Mouse (Mus musculus): ENCODE measurements at regions not wholly inside any gene's neighbourhood (a gene's known extent, or its start where the extent isn't known, plus 50 kb on each side); places are given as distances from the start of the nearest gene placed in this dataset.
"Not testable (repeated sequence)": the region's sequence is repeated elsewhere in the genome, so short reads cannot be mapped to it uniquely, and the experiment has no call there.

DNA sequence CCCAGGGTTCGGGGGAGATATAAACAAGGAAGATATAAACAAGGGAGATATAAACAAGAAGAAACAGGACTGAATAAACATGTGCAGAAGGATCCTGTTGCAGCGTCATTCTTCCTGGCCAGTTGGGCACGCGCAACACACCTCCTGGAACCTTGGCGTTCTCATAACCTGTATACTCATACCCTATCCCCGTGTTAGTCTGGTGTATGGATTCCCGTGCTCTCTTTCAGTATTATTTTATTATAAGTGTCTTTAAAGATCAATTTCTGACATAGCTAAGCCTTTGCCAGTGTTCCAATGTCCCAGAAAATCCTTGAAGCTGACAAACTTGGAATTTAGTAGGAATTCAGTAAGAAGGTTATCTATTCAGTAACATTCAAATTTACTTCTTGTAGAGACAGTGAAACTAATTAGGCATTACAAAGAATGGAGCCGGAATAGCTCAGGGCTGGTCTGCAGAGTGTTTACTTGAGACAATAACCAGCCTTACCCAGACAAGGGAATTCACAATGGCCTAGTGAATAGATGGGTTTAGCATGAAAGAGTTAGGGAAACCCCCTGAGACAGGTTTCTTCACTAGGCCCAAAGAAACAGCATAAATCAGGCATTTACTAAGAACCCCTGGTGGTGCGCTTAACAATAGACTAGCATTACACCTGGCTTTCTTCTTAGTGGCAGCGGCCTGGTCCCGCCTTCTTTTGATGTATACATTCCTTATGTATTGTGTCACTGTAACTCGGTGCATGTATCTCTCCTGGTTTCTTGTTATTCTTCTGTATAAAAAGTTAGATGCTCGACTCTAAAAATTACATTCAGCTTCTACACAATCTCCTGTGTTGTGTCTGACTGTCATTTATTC, 458.4 kb downstream of the Epm2a start:
- TF ChIP-seq CTCF (IDR thresholded peaks at IDR 0.05; ENCODE audit: low read depth, low read length); POLR2AphosphoS5 (IDR thresholded peaks at IDR 0.05; ENCODE audit: insufficient replicate concordance, low read depth, low read length); GATA1 (IDR thresholded peaks at IDR 0.05; ENCODE audit: borderline replicate concordance, low read length); GATA2 (IDR thresholded peaks at IDR 0.05; ENCODE audit: borderline replicate concordance, low read depth, low read length); TAL1 (conservative IDR thresholded peaks at IDR 0.05; ENCODE audit: low read depth, low read length): not testable (repeated sequence)

All from G1E (cell line).